Mouse (Mus musculus) embryonic facial prominence, embryonic 12.5 days (tissue): ENCODE data around the gene Gstz1. TPM values are rescaled to one million over a fixed set of nuclear protein-coding genes. Genes with fewer than 3 reads are reported as not detected.

ENCODE experiments used
- ATAC-seq: fragments of 200-750 bp; cut with Nextera tagmentation; 2 replicates; pipeline ENCODE4 v1.8.0; 2017; ENCODE audit not compliant: insufficient number of reproducible peaks, insufficient read depth, low FRiP score, low TSS enrichment
- H3K27ac ChIP-seq: fragments of 300-500 bp; sonication (generic); 2 replicates; pipeline ENCODE4 v1.5.1; 2016; ENCODE audit warnings: mild to moderate bottlenecking
- H3K27me3 ChIP-seq: fragments of 300-500 bp; sonication (generic); 2 replicates; pipeline ENCODE4 v1.6.1; 2016; ENCODE audit warnings: mild to moderate bottlenecking, moderate library complexity
- H3K36me3 ChIP-seq: fragments of 300-500 bp; sonication (generic); 2 replicates; pipeline ENCODE4 v1.6.1; 2016; ENCODE audit warnings: mild to moderate bottlenecking
- H3K4me1 ChIP-seq: fragments of 300-500 bp; sonication (generic); 2 replicates; pipeline ENCODE4 v1.6.1; 2016
- H3K4me2 ChIP-seq: fragments of 300-500 bp; sonication (generic); replicated peaks from 2 replicates; pipeline ENCODE4 v1.6.1; 2016; ENCODE audit warnings: mild to moderate bottlenecking, moderate library complexity
- H3K4me3 ChIP-seq: fragments of 300-500 bp; sonication (generic); 2 replicates; pipeline ENCODE4 v1.5.1; 2016; ENCODE audit warnings: mild to moderate bottlenecking
- H3K9ac ChIP-seq: fragments of 300-500 bp; sonication (generic); 2 replicates; pipeline ENCODE4 v1.6.1; 2016; ENCODE audit warnings: mild to moderate bottlenecking, moderate library complexity
- H3K9me3 ChIP-seq: fragments of 300-500 bp; sonication (generic); 2 replicates; pipeline ENCODE4 v1.6.1; 2016; ENCODE audit warnings: mild to moderate bottlenecking, moderate library complexity
- WGBS: fragments of 180-500 bp; shearing (Covaris S2); methylation state at CpG from one replicate; pipeline ENCODE4 v1.1.7; 2016; 5-methylcytosine and 5-hydroxymethylcytosine counted together
- polyA plus RNA-seq: library from polyadenylated mRNA; unstranded; fragments of >200 nt; fragmentation: Nextera tagmentation; extraction: Ambion mirVana; gene quantifications from 2 replicates; pipeline ENCODE4 v1.2.1, GENCODE M21; 2016

The Gstz1 gene
- polyA plus RNA-seq, 1 experiment from 2014 or later, result 32.5 TPM

GRCm38 (mm10) chr12:87212844-87213606 lies 66.1 kb downstream of the Gstz1 start:
- WGBS, result 49% methylated on average over 2 of the region's 2 CpGs
- H3K4me3 ChIP-seq, result no peak overlapping the region
- no peak for ATAC-seq
- H3K36me3 ChIP-seq, result no peaks in the 10 kb centered on the region
- no peaks in the 10 kb centered on the region for H3K27me3 ChIP-seq
- no peak overlapping the region for H3K4me2 ChIP-seq
- no peak overlapping the region for H3K27ac ChIP-seq
- H3K4me1 ChIP-seq, result no peaks in the 10 kb centered on the region
- no peaks in the 10 kb centered on the region for H3K9me3 ChIP-seq
- H3K9ac ChIP-seq, result no peak overlapping the region

Other genes starting within 250 kb of the Gstz1 start
- gene Cipc, start 200.1 kb upstream of the Gstz1 start, polyA plus RNA-seq, result 29.2 and 31.9 TPM in 2 replicates
- 3.2 and 3.9 TPM in 2 replicates for gene Zdhhc22, start 156.7 kb upstream of the Gstz1 start, polyA plus RNA-seq
- gene Tmem63c, start 125.8 kb upstream of the Gstz1 start, polyA plus RNA-seq, result 0.26 and 0.76 TPM in 2 replicates
- 0.39 and 0.42 TPM in 2 replicates for gene Ngb, start 44.6 kb upstream of the Gstz1 start, polyA plus RNA-seq
- gene Pomt2, start 803 bp downstream of the Gstz1 start, polyA plus RNA-seq, result 15.4 and 17.3 TPM in 2 replicates
- gene Samd15, start 52.6 kb downstream of the Gstz1 start, polyA plus RNA-seq, result 0.52 and 1.8 TPM in 2 replicates
- gene Tmed8, start 53.3 kb downstream of the Gstz1 start, polyA plus RNA-seq, result 3.6 and 3.8 TPM in 2 replicates
- gene Noxred1, start 91.6 kb downstream of the Gstz1 start, polyA plus RNA-seq, result 0.77 and 0.89 TPM in 2 replicates
- gene Vipas39, start 119.1 kb downstream of the Gstz1 start, polyA plus RNA-seq, result 55.1 and 57.9 TPM in 2 replicates
- gene Ahsa1, start 119.3 kb downstream of the Gstz1 start, polyA plus RNA-seq, result 218 and 222 TPM in 2 replicates
- 1.0 and 1.4 TPM in 2 replicates for gene Ism2, start 152.5 kb downstream of the Gstz1 start, polyA plus RNA-seq
- 66.4 and 74.9 TPM in 2 replicates for gene Sptlc2, start 241.2 kb downstream of the Gstz1 start, polyA plus RNA-seq